Mouse (Mus musculus) erythroblast, embryonic 14.5 days (primary cell): ENCODE measurements around the gene Col24a1.

ENCODE experiments used
- GATA1 ChIP-seq: IDR thresholded peaks from 2 replicates; pipeline ENCODE4 v1.6.1; 2012; ENCODE audit warnings: low read length, inconsistent platforms, mixed read lengths
- TAL1 ChIP-seq: IDR thresholded peaks from 3 replicates; pipeline ENCODE4 v1.6.1; 2012; ENCODE audit warnings: low read length, inconsistent platforms, mixed read lengths

GRCm38 (mm10) chr3:145391986-145392659, 99.9 kb downstream of the Col24a1 start:
- no peak for TF ChIP-seq TAL1
- TF ChIP-seq GATA1: no peak
